Mouse (Mus musculus) frontal cortex, adult 2 months (tissue): Measurements from ENCODE around the gene Nsfl1c. TPM values are rescaled to one million over a fixed set of nuclear protein-coding genes. Genes with fewer than 3 reads are reported as not detected.
A peak's percentile ranks its signal among the peaks of the same experiment; 100 is the strongest.
"Not testable (repeated sequence)": the region's sequence is repeated elsewhere in the genome, so short reads cannot be mapped to it uniquely, and the experiment has no call there.

Source experiments
- DNase-seq, 2 experiments: peaks; one replicate each; pipeline ENCODE4 v3.0.0; 2022; ENCODE audit warnings: low spot score in 1 of 2; ENCODE audit errors: extremely low spot score in 1 of 2
- polyA plus RNA-seq: library from polyadenylated mRNA; depleted of rRNA; stranded (reverse); fragments of >200 nt; gene quantifications from 2 replicates; pipeline ENCODE4 v1.2.3, GENCODE M21; 2012; rRNA removed

Gene Nsfl1c
- 149 and 154 TPM in 2 replicates for polyA plus RNA-seq

DNA sequence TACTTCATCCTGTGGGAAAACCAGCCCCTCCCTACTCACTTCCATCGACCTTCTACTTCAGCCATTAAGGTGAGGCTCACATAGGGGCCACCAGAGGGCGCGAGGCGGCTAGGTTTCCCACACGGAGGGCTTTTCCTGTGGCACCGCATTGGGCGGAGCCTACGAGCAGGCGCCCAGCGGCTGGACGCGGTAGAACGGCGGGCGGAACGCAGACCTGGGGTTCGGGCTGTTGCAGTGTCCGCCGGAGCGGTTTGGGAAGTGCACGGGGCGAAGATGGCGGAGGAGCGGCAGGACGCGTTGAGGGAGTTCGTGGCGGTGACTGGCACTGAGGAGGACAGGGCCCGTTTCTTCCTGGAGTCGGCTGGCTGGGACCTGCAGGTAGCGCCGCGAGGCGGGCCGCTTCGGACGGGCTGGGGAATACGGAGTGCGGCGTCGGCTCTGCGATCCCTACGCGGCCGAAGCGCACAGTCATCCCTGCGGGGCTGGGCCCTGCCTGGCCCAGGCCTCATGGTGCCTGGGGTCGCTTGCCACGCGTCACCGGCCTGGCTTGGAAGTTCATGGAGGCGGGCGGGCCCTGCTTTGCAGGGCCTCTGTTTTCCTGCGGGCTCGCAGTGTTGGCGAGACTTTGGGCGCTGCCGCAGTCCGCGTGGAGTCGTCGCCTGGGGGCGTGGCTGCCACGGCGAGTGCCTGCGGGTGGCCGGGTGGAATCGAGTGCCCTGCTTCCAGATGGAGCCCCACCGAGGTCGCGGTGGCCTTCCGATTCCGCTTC is at the start of gene Nsfl1c:
Gene Nsfl1c, plus strand, starts transcription at position 148 of the 769 bp plus-strand sequence.
- peak; percentile 90 to 99 for DNase-seq

DNA sequence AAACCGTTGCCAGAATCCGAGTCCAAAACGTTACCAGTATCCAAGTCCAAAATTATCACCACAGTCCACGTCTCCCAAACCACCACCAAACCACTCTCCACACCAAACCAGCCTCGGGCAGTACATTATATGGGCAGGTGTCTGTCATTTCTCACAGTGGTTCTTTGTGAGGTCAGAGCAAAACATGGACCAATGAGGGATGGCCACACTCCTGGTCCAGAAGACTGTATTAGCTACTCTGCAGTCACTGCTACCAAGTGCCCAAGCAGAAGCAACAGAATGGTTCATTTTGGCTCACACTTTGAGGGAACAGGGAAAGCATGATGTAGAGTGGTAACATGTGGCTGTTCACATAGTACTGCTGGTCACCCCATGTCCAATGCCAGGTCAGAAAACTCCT is 17.9 kb upstream of the Nsfl1c start, which contains the start of gene 4921509C19Rik:
Gene 4921509C19Rik, minus strand, starts transcription at position 101 of the 400 bp plus-strand sequence.
- not testable (repeated sequence) for DNase-seq

DNA sequence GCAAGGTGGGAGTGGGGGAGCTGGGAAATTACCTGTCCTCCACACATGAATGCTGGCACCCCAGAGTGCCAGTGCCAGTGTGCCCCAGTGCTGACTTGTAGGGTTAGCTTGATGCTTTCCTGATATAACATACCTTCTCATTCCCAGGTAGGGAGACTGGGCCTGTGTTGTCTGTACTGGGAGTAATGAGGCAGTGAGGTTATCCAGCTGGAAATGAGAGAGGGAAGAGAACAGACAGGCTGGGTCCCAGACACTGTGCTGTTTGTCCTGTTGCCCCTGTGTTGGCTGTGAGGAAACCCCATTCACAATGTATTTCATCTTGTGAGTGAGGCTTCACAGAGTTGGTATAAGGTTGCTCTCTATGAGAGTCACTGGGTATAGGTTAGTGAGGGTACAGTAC is 7.5 kb upstream of the Nsfl1c start:
- no peak for DNase-seq

DNA sequence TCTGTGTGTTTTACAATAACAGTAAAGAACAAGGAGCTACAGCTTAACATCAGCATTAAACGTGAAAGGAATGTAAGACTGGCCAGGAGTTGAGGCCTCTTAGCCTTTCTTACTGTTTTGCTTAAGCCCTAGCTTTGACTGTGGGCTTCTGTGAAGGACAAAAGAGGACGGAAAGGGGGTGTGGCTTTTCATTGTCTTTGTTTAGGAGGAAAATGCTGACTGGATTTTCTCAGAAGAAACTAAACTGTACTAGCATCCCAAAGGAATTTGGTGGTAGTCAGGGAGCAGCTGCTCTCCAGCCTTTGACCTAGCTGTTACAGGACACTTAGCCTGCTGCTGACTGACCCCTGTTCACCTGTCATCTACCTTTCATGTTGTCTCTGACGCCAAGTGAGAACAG is 4.4 kb downstream of the Nsfl1c start:
- no peak for DNase-seq

DNA sequence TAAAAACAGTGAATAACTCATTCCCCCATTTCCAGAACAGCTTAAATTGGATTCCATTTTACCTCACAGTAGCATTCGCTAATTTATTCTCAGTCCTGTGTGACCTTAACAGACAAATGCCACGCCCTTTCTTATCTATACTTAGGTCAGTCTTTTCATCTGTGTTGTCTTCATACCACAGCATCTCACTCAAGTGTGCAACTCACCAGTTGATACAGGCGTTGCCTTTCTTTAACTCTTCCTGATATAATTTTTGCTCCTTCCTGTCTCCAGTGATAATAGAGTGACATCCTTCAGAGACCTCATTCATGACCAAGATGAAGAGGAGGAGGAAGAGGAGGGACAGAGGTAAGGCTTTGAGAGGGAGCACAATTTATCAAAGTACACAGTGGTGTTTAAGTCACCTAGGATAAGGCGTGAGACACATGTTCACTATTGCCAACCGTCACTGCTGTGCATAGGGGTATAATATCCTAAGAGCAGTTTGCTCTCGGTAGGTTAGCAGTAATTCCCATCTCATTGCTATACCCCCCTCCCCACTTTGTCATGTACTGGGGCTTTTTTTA is 6.5 kb downstream of the Nsfl1c start:
- DNase-seq: no peak

DNA sequence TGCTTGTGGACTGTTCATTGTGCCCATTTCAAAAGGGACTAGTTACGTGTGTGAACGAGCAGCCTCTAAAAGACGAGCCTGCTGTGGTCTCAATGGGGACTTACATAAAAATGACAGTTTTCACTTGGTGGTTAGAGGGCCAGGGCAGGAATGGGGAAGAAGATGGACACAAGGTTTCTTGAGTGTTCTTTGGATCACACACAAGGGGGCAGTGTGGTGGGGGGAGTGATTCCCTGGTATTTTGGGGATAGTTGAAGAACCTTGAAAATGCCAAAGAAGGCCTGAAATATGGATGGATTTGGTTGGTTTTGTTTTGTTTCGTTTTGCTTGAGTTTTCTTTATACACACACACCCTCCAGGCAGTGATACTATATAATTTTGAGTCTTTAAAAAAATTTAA is 10.2 kb downstream of the Nsfl1c start:
- DNase-seq: no peak

DNA sequence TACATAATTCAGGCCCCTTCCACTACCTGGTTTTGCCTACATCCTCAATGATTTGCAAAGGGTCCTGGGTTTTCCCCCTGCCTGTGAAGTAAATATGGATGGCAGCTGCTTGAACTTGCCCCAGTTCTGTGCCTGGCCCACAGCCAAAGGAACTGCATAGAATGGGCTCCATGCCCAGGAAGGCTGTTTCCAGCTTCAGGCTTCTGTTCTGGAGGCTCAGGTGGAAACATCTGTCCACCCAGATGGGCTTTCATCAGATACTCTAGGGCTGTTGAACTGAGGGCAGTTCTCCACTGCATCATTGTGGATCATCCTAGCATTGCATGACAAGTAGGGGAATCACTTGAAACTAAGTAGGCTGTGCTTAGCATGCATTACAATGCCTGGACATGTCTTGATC is 18.2 kb downstream of the Nsfl1c start:
- DNase-seq: peak; percentile 39 to 78

DNA sequence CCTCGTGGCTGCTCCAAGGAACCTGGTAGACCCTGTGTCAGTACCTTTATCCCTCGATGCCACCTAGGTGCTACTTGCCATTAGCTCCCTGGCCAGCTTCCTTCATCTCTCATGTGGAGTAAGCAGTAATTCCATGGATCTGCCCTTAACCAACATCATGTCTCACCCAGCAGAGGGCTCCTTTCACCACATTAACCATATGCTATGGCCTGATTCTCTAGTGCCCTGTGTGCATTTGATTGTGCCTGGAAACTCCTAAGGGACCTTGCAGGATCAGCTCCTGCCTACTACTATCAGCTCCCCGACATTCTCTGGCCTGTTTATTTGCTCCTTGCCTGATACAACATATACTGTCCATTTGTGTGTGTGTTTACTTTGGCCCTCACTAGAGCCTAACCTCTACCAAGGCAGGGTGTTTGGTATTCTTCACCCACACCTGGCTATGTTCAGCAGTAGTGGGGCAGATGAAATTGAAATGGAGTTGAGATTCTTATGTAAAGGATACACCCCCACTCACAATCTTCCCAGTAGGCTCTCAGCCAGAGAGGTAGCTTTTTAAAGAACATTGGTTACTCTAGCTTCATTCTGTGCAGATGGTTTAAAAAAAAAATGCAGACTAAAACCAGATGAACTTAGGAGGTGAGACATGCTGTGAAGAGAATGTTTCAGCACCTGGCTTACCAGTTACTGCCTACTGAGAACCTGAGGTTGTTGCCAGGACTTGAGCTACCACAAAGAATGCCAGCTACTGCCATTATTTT is 19.7 kb downstream of the Nsfl1c start:
- peak; percentile 61 to 85 for DNase-seq

DNA sequence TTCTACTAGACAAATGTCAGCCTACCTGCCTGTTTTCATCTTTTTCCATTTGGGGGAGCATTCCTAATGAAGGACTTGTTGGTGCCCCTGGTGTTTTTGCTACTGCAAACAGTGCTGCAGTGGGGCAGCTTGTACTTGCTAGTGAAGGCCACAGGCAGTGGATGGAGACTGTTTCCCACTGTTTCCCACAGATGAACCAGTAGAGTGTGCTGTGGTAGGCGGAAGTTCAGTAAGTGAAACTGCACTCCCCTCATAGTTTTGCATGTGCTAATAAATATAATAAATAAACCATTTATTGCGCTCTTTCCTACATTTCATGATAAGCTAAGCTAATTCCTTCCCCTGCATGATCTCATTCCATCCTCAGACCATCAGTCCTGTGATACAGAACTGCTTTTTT is 25.0 kb downstream of the Nsfl1c start:
- no peak for DNase-seq

DNA sequence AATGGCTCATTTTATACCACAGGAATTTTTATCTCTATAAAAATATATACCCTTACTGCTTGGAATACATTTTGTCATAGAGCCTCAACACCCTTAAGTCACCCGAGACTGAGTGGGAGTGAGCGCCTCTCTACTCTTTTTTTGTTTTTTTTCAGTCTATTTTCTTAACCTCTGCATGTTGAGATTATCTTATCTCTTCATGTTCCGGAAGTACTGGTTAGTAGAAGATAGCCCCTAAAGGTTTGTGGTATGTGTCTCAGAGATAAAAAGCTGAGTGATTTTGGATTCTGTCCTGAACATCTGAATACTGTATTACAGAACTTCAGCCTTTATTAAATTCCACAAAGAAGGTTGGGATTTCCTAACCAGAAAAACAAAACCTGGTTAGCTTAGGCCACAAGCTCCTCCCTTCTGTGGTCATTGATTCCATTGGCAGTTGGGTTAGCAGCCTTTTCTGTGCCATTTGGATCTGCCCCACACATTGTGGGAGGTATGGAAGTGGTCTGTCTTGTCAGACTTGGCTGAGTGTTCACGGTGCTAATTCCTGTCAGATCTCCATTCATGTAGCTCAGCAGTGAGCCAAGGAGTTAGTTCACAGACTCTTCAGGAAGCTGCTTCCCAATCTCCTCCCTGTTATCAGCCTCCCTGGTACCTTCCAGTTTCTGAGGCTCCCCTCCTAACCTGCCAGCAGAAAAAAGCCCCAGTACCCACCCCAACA is 30.5 kb downstream of the Nsfl1c start:
- peak in 1 of 2 experiments; percentile 38 for DNase-seq

DNA sequence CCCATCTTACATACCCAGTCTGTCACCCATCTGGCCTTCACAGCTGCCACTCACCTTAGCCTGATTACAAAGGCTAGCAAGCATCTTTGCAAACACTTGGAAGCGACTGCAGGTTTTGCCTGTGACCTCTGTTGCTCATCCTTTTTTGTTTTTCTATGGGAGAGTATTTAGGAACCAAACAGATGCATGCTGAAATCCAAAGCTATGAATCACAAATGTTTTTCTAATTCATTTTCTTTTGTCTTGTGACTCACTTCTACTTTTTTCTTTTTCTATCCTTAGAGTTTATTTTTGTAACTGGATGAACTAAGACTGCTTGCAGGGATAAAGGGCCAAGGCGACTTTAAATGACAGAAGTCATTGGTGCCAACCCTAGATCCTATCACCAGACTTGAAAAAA is 31.5 kb downstream of the Nsfl1c start:
- DNase-seq: no peak

DNA sequence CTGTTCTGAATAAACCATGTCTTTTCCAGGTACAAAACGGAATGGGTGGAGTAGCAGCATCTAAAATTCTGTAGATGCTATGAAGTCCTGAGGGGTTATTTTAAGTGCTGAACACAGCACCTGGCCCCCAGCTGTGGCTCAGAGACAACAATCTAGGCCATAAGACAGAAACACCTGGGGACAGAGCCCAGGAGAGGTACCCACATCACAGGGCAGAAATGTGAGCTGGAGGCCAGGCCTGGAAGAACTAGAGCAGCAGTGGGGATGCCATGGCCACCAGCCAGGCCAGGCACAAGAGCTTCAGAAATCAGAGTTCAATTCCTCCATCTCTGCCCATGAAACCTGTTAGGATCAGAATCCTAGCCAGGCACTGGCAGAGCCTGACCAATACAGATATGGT is 34.1 kb downstream of the Nsfl1c start:
- no peak for DNase-seq

DNA sequence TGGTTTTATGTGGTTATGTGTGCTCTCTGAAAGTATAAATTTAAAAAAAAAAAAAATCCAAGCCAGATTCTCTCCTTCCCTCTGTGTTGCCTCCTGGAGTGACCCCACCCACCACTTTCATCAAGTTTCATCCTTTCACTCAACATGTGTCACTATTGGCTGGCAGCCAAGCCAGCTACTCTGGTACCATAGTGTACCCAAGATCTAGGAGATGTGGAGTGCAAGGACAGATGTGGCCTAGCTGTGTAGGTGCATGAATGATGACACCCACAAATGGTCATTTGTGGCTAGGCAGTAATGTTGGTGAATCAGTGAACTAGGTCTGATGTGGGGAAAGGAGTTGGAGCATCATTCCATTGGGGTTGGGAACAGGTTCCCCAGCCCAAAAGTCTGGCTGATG is 35.2 kb downstream of the Nsfl1c start:
- no peak for DNase-seq

DNA sequence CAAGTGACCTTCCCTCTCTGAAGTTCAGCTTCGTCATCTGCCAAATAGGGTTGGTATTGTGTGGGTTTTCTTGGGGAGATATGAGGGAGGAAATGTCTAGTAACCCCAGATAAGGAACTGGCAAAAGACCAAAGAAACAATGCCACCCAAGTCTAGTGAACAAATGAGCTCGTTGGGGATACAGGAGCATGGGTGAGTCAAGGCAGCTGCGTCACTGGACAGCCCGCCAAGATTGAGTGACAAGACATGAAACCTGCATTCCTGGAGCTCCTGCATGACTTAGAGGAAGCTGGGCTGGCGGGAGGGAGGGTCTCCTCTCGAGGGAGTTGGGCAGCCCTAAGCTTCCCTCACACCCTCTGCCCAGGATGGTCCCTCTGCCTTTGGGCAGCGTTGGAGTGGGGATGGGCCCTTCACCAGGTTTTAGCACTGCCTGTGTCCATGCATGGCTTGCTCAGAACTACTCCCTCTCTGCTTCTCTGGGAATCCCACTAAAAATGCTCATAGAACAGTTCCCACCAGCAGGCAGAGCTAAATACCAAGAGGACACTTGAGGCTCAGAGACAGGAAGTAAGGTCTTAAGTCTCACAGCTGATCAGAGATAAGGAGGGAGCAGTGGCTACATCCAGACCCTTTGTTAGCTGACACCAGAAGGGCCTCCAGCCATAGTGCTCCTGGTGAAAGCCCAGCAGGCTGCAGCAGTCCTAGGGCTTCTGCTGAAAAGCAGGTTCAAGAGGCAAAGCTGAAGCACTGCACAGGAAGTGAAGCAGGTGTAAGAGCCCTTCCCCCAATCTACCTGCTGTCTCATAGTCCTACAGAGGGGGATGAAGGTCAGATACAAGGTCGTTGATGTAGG is 36.6 kb downstream of the Nsfl1c start:
- DNase-seq: no peak

DNA sequence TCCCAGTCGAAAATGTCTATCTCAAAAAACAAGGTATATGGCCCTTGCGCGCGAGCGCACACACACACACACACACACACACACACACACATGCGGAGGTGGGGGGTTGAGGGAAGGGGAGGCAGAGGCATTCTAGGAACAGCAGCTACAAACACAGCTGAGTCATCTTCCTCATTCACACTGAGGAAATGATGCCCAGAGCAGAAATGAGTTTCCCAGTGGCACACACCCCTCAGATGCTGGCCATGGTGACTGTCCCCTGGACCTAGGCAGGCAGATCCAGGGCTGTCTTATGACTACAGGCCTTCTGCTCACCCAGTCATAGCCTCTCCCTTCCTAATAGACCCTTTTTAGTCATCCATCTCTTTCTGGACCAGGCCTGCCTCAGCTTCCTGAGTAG is 39.6 kb downstream of the Nsfl1c start:
- no peak for DNase-seq

DNA sequence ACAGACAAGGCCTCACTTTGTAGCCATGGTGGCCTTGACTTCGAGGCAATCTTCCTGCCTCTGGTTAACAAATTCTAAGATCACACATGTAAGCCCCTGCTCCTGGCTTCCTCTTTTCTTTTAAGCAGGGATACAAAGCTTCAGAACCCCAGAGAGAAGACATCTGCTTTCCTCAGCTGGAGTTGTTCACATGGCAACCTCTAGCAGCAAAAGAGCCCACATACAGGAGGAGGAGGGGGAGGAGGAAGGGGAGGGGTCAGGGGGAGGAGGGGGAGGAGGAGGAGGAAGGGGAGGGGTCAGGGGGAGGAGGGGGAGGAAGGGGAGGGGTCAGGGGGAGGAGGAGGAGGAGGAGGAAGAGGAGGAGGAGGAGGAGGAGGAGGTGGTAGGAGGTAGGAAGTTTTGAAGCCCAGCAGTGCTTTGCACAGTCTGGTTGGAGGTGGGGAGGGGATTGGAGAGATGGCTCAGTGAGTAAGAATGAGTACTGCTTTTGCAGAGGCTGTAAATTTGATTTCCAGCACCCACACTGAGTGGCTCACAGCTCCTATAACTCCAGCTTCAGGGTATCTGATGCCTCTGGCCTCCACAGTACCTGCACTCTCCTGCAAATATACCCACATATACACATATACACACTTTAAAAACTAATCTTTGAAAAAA is 42.1 kb downstream of the Nsfl1c start:
- peak in 1 of 2 experiments; percentile 46 for DNase-seq

DNA sequence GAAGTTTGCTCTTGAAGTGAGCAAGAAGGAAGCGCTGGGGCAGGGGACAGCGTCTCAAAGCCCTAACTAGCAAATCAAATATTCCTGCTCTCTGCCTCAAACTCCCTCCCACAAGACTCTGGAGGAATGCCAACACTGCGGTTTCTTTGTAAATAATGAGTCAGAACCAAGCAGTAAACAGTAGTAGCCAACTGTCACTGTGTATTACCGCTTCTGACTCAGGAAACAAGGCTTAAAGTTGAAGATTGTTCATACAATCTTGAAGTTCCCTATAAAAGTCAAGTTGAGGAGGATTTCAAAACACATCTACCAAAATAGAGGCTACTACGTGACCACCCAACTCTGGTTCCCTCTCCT is 42.6 kb downstream of the Nsfl1c start:
- peak in 1 of 2 experiments; percentile 75 for DNase-seq

DNA sequence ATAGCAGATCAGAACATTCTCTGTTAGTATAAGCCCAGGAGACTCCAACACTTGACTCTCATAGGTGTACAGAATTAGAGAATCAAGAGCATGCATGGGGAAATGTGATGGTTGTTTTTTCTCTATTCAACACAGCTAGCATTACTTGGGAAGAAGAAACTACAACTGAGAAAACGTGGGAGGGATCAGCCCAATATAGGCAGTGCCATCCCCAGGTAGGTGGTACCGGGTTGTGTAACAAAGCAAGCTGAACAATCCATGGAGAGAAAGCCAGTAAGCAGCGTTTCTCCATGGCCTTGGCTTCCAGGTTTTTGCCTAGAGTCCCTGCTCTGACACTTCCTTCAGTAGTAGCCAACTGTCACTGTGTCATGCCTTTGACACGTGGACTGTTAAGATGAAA is 44.7 kb downstream of the Nsfl1c start:
- DNase-seq: peak in 1 of 2 experiments; percentile 47

DNA sequence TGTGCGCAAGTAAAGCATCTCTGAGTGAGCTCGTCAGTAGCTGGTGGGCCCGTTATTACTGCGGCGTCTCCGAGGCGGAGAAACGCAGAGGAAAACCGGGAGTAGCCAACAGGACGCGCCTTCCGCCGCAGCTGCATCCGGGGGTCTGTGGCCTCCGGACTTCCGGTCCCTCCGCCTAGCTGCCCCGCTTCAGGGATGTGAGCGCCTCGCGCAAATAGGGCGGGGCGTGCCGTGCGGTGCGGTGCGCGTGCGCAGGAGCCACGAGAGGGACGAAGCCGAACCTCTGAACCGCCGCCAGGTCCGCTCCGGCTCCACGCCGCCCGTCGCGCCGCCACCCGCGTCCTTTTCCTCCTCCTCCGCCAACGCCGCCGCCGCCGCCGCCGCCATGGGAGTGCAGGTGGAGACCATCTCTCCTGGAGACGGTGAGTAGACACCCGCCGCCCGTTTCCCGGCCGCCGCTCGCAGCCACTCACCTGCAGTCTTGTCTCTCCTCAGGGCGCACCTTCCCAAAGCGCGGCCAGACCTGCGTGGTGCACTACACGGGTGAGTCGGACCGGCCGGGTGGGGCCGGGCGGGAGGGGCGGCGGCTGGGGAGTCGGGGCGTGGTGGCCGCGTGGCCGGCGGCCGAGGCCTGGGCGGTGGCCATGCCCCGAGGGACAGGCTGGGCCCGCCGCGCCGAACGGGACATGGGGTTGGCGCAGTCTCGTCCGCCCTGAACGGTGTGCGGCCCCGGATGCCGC is 48.5 kb downstream of the Nsfl1c start, which contains the start of gene Fkbp1a:
Gene Fkbp1a, plus strand, starts transcription at position 161 of the 740 bp plus-strand sequence.
- peak; percentile 90 to 97 for DNase-seq
